Mouse (Mus musculus) midbrain, embryonic 11.5 days (tissue): ENCODE measurements at regions not wholly inside any gene's neighbourhood (a gene's known extent, or its start where the extent isn't known, plus 50 kb on each side); places are given as distances from the start of the nearest gene placed in this dataset.

Experiments used
- ATAC-seq: fragments of 200-750 bp; cut with Nextera tagmentation; 2 replicates; pipeline ENCODE4 v1.8.0; 2017; ENCODE audit warnings: moderate TSS enrichment, moderate library complexity; ENCODE audit not compliant: low FRiP score
- DNase-seq: peaks from one replicate; pipeline ENCODE4 v3.0.0; 2015; ENCODE audit warnings: low spot score; ENCODE audit errors: missing footprints
- H3K27ac ChIP-seq: fragments of 300-500 bp; sonication (generic); 2 replicates; pipeline ENCODE4 v1.5.1; 2014; ENCODE audit warnings: low read depth, low read length
- H3K27me3 ChIP-seq: fragments of 300-500 bp; sonication (generic); 2 replicates; pipeline ENCODE4 v1.6.1; 2014; ENCODE audit warnings: mild to moderate bottlenecking, low read length, moderate library complexity, mixed read lengths; ENCODE audit not compliant: control insufficient read depth, insufficient read depth
- H3K36me3 ChIP-seq: fragments of 300-500 bp; sonication (generic); 2 replicates; pipeline ENCODE4 v1.6.1; 2014; ENCODE audit warnings: mild to moderate bottlenecking, low read length, moderate library complexity, mixed read lengths; ENCODE audit not compliant: control insufficient read depth, insufficient read depth
- H3K4me1 ChIP-seq: fragments of 300-500 bp; sonication (generic); 2 replicates; pipeline ENCODE4 v1.6.1; 2014; ENCODE audit warnings: low read length; ENCODE audit not compliant: control insufficient read depth, insufficient read depth
- H3K4me2 ChIP-seq: fragments of 300-500 bp; sonication (generic); 2 replicates; pipeline ENCODE4 v1.6.1; 2014; ENCODE audit warnings: mild to moderate bottlenecking, moderate library complexity
- H3K4me3 ChIP-seq: fragments of 300-500 bp; sonication (generic); 2 replicates; pipeline ENCODE4 v1.5.1; 2014; ENCODE audit warnings: low read depth, low read length
- H3K9ac ChIP-seq: fragments of 300-500 bp; sonication (generic); 2 replicates; pipeline ENCODE4 v1.6.1; 2014; ENCODE audit warnings: low read length
- H3K9me3 ChIP-seq: fragments of 300-500 bp; sonication (generic); 2 replicates; pipeline ENCODE4 v1.6.1; 2016; ENCODE audit warnings: low read length; ENCODE audit not compliant: control insufficient read depth
- WGBS: fragments of 180-500 bp; shearing (Covaris S2); extraction: QIAGEN DNeasy Blood & Tissue Kit; methylation state at CpG from one replicate; pipeline ENCODE4 v1.1.7; 2014; 5-methylcytosine and 5-hydroxymethylcytosine counted together

- no peak overlapping the region for H3K4me2 ChIP-seq
- no peaks in the 10 kb centered on the region for H3K36me3 ChIP-seq
- ATAC-seq = no peak
- H3K27me3 ChIP-seq = no peaks in the 10 kb centered on the region
- H3K9me3 ChIP-seq = no peaks in the 10 kb centered on the region
- H3K4me3 ChIP-seq = no peak overlapping the region
- WGBS = 83% methylated on average over 2 of the region's 2 CpGs
- no peak overlapping the region for H3K27ac ChIP-seq
- no peaks in the 10 kb centered on the region for H3K4me1 ChIP-seq
- DNase-seq = no peak
- H3K9ac ChIP-seq = no peak overlapping the region
These were observed 224.6 kb downstream of the Klf6 start for GRCm38 (mm10) chr13:6085891-6086290.

- no peaks in the 10 kb centered on the region for H3K27me3 ChIP-seq
- H3K9ac ChIP-seq = no peak overlapping the region
- H3K4me3 ChIP-seq = no peak overlapping the region
- no peaks in the 10 kb centered on the region for H3K36me3 ChIP-seq
- no peak for DNase-seq
- 78% methylated on average over 7 of the region's 7 CpGs for WGBS
- H3K4me1 ChIP-seq = no peaks in the 10 kb centered on the region
- no peak overlapping the region for H3K4me2 ChIP-seq
- no peaks in the 10 kb centered on the region for H3K9me3 ChIP-seq
- ATAC-seq = no peak
- H3K27ac ChIP-seq = no peak overlapping the region
These were observed 247.9 kb downstream of the Klf6 start for GRCm38 (mm10) chr13:6109018-6109657.

- Histone ChIP-seq H3K4me3 (no peak overlapping the region), H3K27ac (no peak overlapping the region), H3K4me2 (no peak overlapping the region), H3K9ac (no peak overlapping the region), H3K27me3 (no peaks in the 10 kb centered on the region), H3K4me1 (no peaks in the 10 kb centered on the region), H3K36me3 (no peaks in the 10 kb centered on the region), H3K9me3 (no peaks in the 10 kb centered on the region)
- no peak for ATAC-seq
- DNase-seq = no peak
- 96% methylated on average over 1 of the region's 1 CpGs for WGBS
These were observed 258.4 kb downstream of the Klf6 start for GRCm38 (mm10) chr13:6119703-6120102.

GRCm38 (mm10) chr13:6127311-6127710 is 266.0 kb downstream of the Klf6 start:
- H3K27me3 ChIP-seq = no peaks in the 10 kb centered on the region
- no peaks in the 10 kb centered on the region for H3K9me3 ChIP-seq
- WGBS = 91% methylated on average over 1 of the region's 1 CpGs
- H3K9ac ChIP-seq = no peak overlapping the region
- no peak overlapping the region for H3K27ac ChIP-seq
- no peak overlapping the region for H3K4me3 ChIP-seq
- H3K4me2 ChIP-seq = no peak overlapping the region
- ATAC-seq (no peak), DNase-seq (no peak)
- H3K36me3 ChIP-seq = no peaks in the 10 kb centered on the region
- H3K4me1 ChIP-seq = no peaks in the 10 kb centered on the region

- Histone ChIP-seq H3K4me2 (no peak overlapping the region), H3K9me3 (no peaks in the 10 kb centered on the region), H3K4me1 (no peaks in the 10 kb centered on the region), H3K27ac (no peak overlapping the region), H3K36me3 (no peaks in the 10 kb centered on the region), H3K4me3 (no peak overlapping the region), H3K27me3 (no peaks in the 10 kb centered on the region), H3K9ac (no peak overlapping the region)
- ATAC-seq (no peak), DNase-seq (no peak)
- WGBS = 94% methylated on average over 1 of the region's 1 CpGs
These were observed 267.6 kb downstream of the Klf6 start for GRCm38 (mm10) chr13:6128903-6129302.

- Histone ChIP-seq H3K4me1 (no peaks in the 10 kb centered on the region), H3K9me3 (no peaks in the 10 kb centered on the region), H3K4me3 (no peak overlapping the region), H3K27me3 (no peaks in the 10 kb centered on the region), H3K36me3 (no peaks in the 10 kb centered on the region), H3K27ac (no peak overlapping the region), H3K4me2 (no peak overlapping the region), H3K9ac (no peak overlapping the region)
- ATAC-seq (no peak), DNase-seq (no peak)
- 86% methylated on average over 2 of the region's 2 CpGs for WGBS
These were observed 270.1 kb downstream of the Klf6 start for GRCm38 (mm10) chr13:6131363-6131762.

GRCm38 (mm10) chr13:6137170-6137569 is 275.9 kb downstream of the Klf6 start:
- 9% methylated on average over 4 of the region's 4 CpGs for WGBS
- H3K27me3 ChIP-seq = no peaks in the 10 kb centered on the region
- no peaks in the 10 kb centered on the region for H3K9me3 ChIP-seq
- H3K4me2 ChIP-seq = no peak overlapping the region
- no peaks in the 10 kb centered on the region for H3K4me1 ChIP-seq
- DNase-seq (no peak), ATAC-seq (no peak)
- H3K9ac ChIP-seq = no peak overlapping the region
- H3K36me3 ChIP-seq = no peaks in the 10 kb centered on the region
- H3K27ac ChIP-seq = no peak overlapping the region
- no peak overlapping the region for H3K4me3 ChIP-seq

GRCm38 (mm10) chr13:6142771-6143170 is 281.5 kb downstream of the Klf6 start:
- no peak overlapping the region for H3K27ac ChIP-seq
- H3K4me3 ChIP-seq = no peak overlapping the region
- no peaks in the 10 kb centered on the region for H3K9me3 ChIP-seq
- whole genome bisulfite sequencing = 96% methylated on average over 2 of the region's 2 CpGs
- H3K4me2 ChIP-seq = no peak overlapping the region
- no peak overlapping the region for H3K9ac ChIP-seq
- no peaks in the 10 kb centered on the region for H3K27me3 ChIP-seq
- ATAC-seq (no peak), DNase-seq (no peak)
- no peaks in the 10 kb centered on the region for H3K4me1 ChIP-seq
- no peaks in the 10 kb centered on the region for H3K36me3 ChIP-seq

- DNase-seq (no peak), ATAC-seq (no peak)
- Histone ChIP-seq H3K36me3 (no peaks in the 10 kb centered on the region), H3K4me1 (peaks cover 7% of the 10 kb centered on the region), H3K27me3 (no peaks in the 10 kb centered on the region), H3K27ac (no peak overlapping the region), H3K9ac (no peak overlapping the region), H3K4me2 (no peak overlapping the region), H3K9me3 (no peaks in the 10 kb centered on the region), H3K4me3 (no peak overlapping the region)
- 93% methylated on average over 4 of the region's 4 CpGs for WGBS
These were observed 292.4 kb downstream of the Klf6 start for GRCm38 (mm10) chr13:6153657-6154056.
